Mouse (Mus musculus) small intestine, adult 2 months (tissue): ENCODE data around the gene Gapdhs.

Source experiments
- CTCF ChIP-seq: fragments of 200-500 bp; IDR thresholded peaks from 2 replicates; pipeline ENCODE4 v1.5.1; 2012; ENCODE audit warnings: low read depth, mild to moderate bottlenecking, control low read depth, inconsistent platforms, low read length, moderate library complexity, mixed read lengths; ENCODE audit not compliant: insufficient replicate concordance, insufficient read length; ENCODE audit errors: extremely low read depth
- POLR2A ChIP-seq: fragments of 200-500 bp; IDR thresholded peaks from 2 replicates; pipeline ENCODE4 v1.6.1; 2012; ENCODE audit warnings: low read depth, mild to moderate bottlenecking, control low read depth, inconsistent platforms, low read length, moderate library complexity

- TF ChIP-seq CTCF (no peak), POLR2A (no peak)
These were observed 41.7 kb upstream of the Gapdhs start for GRCm38 (mm10) chr7:30785154-30785553.
